Mouse (Mus musculus): ENCODE measurements around the gene Wnt5a. TPM values are rescaled to one million over a fixed set of nuclear protein-coding genes. Genes with fewer than 3 reads are reported as not detected.
A peak's percentile ranks its signal among the peaks of the same experiment; 100 is the strongest.

Wnt5a gene
- 6.4 and 10.7 TPM in 2 replicates for polyA plus RNA-seq (2012; ENCODE audit: insufficient read depth, insufficient read length, missing spikeins)

DNA sequence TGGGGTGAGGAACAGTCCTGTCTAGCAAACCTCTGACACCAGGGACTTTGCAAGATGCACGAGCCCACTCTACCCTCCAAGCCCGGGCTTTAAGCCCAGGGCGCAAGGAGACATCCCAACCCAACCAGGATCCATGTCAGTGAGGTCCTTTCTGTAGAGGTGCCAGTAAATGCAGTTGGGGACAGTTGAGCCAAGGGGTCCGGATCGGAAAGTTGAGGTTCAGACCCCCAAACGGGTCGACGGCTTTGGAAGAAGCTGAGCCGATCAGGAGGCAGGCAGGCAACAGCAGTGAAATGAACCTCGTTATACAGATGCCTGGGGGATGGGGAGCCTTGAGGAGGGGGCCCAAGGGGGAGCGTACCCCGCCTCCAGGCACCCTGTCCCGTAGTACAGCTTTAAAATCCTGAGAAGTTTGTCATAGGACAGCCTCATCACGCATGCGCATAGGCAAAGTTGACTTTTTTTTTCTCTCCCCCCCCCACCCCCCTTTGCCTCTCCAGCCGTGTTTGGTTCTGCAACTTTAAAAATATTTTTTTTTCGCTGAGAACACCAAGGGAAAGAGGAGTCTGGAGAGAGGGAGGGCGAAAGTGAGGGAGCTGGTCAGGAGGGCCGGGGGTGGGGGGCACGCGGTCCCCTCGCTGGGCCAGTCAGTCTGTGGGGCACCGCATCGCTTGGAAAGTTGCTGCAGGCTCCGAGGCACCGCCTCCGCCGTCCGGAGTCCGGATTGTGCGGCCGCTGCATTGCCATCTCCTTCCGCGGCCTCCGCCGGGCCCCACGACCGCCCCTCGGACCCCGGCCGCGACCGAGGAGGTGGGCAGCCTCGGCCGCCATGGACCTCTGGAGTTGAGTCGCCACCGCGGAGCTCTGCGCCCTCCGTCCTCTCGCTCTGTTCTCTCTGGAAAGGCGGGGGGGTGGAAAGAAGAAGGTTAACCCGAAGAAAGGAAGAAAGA, at the start of gene Wnt5a:
Wnt5a (plus strand) TSS at position 650 of the 950 bp plus-strand sequence.
- peak within 1 kb of the TSS; percentile 59 for H3K27ac ChIP-seq (replicated peaks; ENCODE audit: low read depth, low read length)
- no peaks in the 10 kb centered on the region for H3K4me1 ChIP-seq (ENCODE audit: control insufficient read depth, insufficient read depth, insufficient read length, low read length)
- H3K4me3 ChIP-seq (ENCODE audit: insufficient read depth, low read depth, low read length): peak within 1 kb of the TSS; percentile 80

DNA sequence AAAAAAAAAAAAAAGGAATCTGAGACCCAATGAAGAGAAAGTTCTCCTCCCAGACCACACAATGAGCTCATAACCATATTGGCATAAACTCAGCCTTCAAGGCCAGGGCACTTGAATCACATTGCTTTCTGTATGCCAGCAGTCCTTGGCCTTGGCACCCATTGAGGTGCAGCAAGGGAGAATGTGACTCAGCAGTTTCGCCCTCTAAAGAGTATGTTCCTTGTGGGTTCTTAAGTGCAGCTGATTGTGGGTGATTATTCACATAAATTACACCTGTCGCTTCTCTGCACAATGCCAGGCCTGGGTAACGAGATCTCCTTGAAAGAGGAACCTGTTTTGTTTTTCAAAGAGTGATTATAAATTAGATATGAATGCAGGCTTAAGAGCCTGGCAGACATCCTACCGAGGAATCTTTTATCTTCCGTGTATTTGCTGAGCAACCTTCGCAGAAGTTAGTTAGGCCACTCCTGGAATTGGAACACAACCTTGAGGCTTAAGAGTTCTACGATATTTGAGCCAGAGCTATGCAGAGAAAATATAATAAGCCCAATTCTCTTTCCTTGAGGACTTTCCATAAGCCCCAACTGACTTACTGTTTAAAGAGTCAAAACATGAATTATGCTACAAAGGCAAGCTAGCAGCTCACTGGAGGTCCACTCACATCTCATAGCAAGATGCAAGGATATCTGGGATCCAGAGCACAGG, 48.0 kb upstream of the Wnt5a start:
- H3K4me1 ChIP-seq (ENCODE audit: control insufficient read depth, insufficient read depth, insufficient read length, low read length): no peaks in the 10 kb centered on the region
- H3K27ac ChIP-seq (replicated peaks; ENCODE audit: low read depth, low read length): peak overlapping the region; percentile 55; the same call in 1 of the 2 replicates
- H3K4me3 ChIP-seq (ENCODE audit: insufficient read depth, low read depth, low read length): no peak overlapping the region

DNA sequence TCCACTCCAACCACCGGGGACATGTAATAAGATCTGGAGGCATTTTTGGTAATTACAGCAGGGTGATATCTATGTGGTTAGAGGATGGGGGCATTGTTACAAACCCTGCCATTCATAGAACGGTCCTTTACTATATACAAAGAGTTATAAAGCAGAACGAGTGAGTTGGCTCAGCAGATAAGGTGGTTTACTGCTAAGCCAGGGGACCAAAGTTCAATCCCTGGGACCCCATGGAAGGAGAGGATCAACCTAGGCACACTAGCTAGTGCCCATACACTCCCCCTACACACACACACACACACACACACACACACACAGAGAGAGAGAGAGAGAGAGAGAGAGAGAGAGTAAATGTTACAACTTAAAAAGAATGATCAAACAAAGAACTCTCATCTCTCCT, 47.1 kb upstream of the Wnt5a start:
- Histone ChIP-seq H3K4me1 (ENCODE audit: control insufficient read depth, insufficient read depth, insufficient read length, low read length) (no peaks in the 10 kb centered on the region), H3K4me3 (ENCODE audit: insufficient read depth, low read depth, low read length) (no peak overlapping the region), H3K27ac (replicated peaks; ENCODE audit: low read depth, low read length) (no peak overlapping the region)

DNA sequence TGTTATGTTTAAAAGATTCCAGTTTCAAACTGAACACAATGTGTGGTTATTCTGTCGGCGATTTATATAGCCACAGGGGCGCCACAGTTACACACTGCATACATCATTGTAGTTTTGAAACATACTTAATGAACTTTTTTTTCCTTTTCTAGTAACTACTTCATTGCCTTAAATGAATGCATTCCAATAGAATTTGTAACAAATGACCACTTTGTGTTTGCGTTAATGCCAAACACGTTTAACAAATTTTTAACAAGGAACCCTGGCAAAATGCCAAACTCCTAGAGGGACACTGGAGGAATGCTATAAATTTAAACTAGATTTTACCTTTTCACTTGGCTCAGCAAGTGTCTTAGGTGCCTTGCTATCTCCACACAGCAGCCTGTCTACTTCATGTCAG, 36.6 kb upstream of the Wnt5a start:
- Histone ChIP-seq H3K27ac (replicated peaks; ENCODE audit: low read depth, low read length) (no peak overlapping the region), H3K4me3 (ENCODE audit: insufficient read depth, low read depth, low read length) (no peak overlapping the region), H3K4me1 (ENCODE audit: control insufficient read depth, insufficient read depth, insufficient read length, low read length) (no peaks in the 10 kb centered on the region)

DNA sequence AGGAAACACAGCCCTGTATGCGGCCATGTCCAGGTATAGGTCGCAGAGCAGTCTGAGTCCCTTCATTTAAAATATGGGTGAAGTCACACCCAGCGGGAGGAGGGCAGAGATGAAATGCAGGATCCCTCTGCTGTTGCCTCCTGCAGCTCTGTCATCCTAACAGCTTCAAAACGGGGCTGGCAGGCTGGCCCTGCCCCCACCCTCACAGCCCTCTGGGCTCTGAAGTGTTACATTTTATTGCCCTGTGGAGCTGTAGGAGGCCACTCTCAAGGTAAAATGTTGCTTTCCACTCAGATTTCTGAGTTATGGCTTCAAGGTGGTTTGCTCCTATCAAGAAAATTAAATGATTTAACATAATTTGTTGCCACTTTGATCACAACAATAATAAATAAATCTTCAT, 34.9 kb upstream of the Wnt5a start:
- Histone ChIP-seq H3K27ac (replicated peaks; ENCODE audit: low read depth, low read length) (no peak overlapping the region), H3K4me1 (ENCODE audit: control insufficient read depth, insufficient read depth, insufficient read length, low read length) (no peaks in the 10 kb centered on the region), H3K4me3 (ENCODE audit: insufficient read depth, low read depth, low read length) (no peak overlapping the region)

DNA sequence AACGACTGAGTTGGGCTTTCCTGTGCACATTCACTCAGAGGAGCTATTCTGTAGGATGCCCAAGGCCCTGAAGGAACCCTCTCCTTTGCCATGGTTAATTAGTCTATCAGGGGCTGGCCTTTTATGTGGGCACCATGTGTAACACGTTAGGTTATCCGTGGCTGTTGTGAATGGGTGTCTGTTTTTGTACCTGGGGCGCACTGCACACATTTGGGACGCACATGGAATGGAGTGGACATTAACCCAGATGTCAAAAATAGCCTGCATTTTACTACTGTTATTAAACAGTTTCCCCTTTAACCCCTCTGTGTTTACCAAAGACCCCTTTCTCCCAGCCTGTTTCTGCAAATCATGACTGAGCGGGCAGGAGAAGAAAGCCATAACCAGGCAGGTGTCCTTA, 34.3 kb upstream of the Wnt5a start:
- Histone ChIP-seq H3K27ac (replicated peaks; ENCODE audit: low read depth, low read length) (no peak overlapping the region), H3K4me3 (ENCODE audit: insufficient read depth, low read depth, low read length) (no peak overlapping the region), H3K4me1 (ENCODE audit: control insufficient read depth, insufficient read depth, insufficient read length, low read length) (no peaks in the 10 kb centered on the region)

DNA sequence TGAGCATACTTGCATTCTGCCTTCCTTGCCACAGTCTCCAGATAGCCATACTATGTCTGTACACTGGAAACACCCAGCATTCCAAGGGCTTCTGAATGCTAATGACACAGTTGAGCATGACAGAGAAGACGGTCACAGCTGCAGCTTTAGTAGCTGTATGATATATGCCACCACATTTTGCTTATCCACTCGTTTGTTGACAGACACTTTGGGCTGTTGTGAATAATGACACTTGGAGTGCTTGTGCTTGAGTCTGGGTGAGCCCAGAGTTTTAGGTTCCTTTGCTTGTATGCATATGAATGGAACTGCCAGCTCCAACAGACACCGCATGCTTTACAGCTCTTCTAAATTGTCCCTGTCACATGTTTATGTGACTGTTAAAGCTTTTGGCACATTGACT, 29.5 kb upstream of the Wnt5a start:
- Histone ChIP-seq H3K27ac (replicated peaks; ENCODE audit: low read depth, low read length) (no peak overlapping the region), H3K4me3 (ENCODE audit: insufficient read depth, low read depth, low read length) (no peak overlapping the region), H3K4me1 (ENCODE audit: control insufficient read depth, insufficient read depth, insufficient read length, low read length) (no peaks in the 10 kb centered on the region)

DNA sequence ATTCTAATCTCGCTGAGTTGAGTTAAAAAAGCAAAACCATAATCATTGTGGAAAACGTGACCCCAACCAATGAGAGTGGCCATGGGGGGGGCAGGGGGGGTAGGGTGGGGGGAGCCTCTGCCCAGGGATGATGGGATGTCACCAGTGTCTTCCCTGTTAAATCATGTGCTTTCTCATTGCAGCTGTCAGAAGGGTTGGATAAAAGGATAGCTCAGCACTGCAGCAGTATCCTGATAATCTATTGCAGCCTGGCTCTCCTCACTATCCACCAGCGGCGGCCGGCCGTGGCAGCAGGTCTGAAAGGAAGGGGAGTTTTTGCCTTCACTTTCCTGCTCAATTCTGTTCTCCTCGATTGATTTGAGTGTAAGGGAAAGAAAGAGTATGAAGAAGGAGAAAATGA, 29.1 kb upstream of the Wnt5a start:
- Histone ChIP-seq H3K27ac (replicated peaks; ENCODE audit: low read depth, low read length) (no peak overlapping the region), H3K4me1 (ENCODE audit: control insufficient read depth, insufficient read depth, insufficient read length, low read length) (no peaks in the 10 kb centered on the region), H3K4me3 (ENCODE audit: insufficient read depth, low read depth, low read length) (no peak overlapping the region)

DNA sequence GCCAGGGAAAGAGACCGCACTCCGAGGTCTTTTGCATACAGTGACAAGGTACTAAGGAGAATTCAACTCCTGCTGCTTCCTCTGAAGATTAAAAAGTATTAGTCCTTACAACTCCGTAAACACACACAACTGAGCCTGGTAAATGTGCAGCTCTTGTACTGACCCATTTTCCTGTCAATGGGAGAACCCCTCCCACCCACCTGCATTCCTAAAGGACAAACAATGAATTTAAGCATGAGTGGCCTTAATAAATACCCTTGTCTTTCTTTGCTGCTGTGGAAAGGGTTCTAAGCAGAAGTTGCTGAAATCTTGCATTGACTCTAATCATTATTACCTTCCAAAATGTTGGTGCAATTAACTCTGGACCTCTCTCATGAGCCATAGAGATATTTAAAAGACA, 27.8 kb upstream of the Wnt5a start:
- H3K27ac ChIP-seq (replicated peaks; ENCODE audit: low read depth, low read length): no peak overlapping the region
- no peaks in the 10 kb centered on the region for H3K4me1 ChIP-seq (ENCODE audit: control insufficient read depth, insufficient read depth, insufficient read length, low read length)
- H3K4me3 ChIP-seq (ENCODE audit: insufficient read depth, low read depth, low read length): no peak overlapping the region

DNA sequence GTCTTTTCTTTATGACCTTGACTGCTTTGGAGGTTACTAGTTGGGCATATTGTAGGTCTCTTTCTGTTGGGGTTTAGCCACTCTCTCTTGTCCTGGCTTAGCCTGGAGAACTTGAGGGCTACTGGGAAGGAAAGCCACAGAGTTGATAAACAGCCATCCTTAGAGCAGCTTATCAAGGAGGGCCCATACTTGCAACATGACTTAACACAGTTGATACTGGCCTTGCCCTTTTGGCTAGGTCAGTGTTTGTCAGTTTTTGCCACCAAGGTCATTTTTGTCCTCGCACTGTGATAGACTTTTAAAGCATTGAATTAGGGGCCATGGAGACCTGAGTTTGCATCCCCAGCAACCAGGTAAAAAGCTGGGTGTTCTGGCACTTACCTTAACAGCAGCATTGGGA, 23.7 kb upstream of the Wnt5a start:
- Histone ChIP-seq H3K4me3 (ENCODE audit: insufficient read depth, low read depth, low read length) (no peak overlapping the region), H3K27ac (replicated peaks; ENCODE audit: low read depth, low read length) (no peak overlapping the region), H3K4me1 (ENCODE audit: control insufficient read depth, insufficient read depth, insufficient read length, low read length) (no peaks in the 10 kb centered on the region)

DNA sequence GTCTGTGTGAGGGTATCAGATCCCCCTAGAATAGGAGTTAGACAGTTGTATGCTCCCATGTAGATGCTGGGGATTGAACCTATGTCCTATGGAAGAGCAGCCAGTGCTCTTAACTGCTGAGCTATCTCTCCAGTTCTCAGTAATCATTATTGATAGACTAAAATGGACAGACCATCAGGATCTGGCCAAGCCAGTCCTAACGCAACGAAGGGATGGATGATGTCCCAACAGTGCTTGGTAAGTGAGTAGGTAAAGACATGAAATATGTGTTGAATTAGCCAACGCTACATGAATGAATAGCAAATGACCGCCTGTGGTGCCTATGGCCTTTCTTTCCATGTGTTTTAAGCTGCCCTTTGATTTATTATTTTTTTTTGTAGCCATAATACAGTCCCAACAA, 10.7 kb upstream of the Wnt5a start:
- H3K4me1 ChIP-seq (ENCODE audit: control insufficient read depth, insufficient read depth, insufficient read length, low read length): no peaks in the 10 kb centered on the region
- H3K4me3 ChIP-seq (ENCODE audit: insufficient read depth, low read depth, low read length): no peak overlapping the region
- H3K27ac ChIP-seq (replicated peaks; ENCODE audit: low read depth, low read length): no peak overlapping the region

DNA sequence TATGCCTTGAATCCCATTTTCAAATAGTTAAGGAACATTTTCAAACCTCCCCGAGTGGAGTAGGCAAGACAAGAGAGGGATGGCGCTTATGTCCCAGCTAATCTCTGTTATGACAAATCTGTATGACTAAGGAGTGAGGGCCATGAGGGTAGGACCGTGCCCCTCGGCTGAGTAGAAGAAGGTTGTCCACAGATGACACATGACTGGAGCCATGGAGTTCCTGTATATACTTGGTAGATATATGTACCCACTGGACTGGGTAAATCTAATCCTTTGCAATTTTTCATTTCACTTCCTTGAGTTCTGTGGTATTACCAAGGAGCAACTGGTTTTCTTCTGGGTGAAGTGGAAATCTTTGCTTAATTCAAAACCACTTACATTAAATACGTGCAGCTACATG, 10.3 kb upstream of the Wnt5a start:
- Histone ChIP-seq H3K27ac (replicated peaks; ENCODE audit: low read depth, low read length) (no peak overlapping the region), H3K4me3 (ENCODE audit: insufficient read depth, low read depth, low read length) (no peak overlapping the region), H3K4me1 (ENCODE audit: control insufficient read depth, insufficient read depth, insufficient read length, low read length) (no peaks in the 10 kb centered on the region)

DNA sequence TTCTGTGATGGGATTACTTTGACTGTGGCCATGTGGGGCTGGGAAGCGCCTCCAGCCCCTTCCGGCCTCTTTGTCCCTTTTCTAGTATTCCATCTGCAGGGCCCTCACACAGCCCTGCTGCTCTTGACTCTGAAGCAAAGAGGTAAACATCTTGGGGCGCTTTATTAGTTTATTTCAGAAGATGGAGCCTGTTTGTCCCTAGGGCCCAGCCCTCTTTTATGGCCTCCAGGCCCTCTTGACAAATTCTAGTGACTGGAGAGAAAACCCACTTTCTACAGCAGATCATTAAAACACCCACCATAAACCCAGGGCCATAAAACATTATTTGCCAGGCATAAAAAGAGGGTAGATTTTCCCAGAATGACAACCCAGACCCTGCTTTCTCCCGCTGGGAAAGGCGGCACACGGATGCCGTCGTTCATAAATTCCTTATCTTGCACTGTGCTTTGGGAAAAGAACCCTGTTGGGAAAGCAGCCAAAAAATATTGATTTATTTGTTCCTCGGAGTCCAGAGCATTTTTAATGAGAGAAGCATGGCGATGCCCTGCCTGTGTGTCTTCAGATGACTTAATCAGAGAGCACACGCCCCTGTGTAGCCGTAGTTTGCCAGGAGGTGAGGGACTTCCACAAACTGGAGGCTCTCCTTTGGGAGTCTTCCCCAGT, 3.2 kb upstream of the Wnt5a start:
- H3K4me1 ChIP-seq (ENCODE audit: control insufficient read depth, insufficient read depth, insufficient read length, low read length): no peaks in the 10 kb centered on the region
- H3K27ac ChIP-seq (replicated peaks; ENCODE audit: low read depth, low read length): no peak overlapping the region

DNA sequence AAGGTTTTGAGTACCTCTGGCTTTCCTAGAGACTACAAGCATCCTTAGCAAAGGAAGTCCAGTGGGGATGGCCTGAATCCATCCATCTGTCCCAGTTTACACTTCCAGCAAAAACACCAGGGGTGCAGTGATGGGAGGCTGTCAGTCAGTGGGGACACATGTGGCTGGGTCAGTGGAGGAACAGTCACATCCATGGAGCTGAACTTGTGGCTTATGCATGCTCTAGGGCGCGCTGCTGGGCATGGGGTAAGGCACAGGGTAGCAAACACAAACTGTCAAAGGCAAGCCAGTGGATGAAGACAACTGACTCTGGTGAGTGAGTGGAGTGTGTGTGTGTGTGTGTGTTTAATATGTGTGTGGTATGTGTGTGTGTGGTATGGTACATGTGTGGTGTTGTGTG, 1.3 kb upstream of the Wnt5a start:
- Histone ChIP-seq H3K27ac (replicated peaks; ENCODE audit: low read depth, low read length) (no peak overlapping the region), H3K4me3 (ENCODE audit: insufficient read depth, low read depth, low read length) (no peak overlapping the region), H3K4me1 (ENCODE audit: control insufficient read depth, insufficient read depth, insufficient read length, low read length) (no peaks in the 10 kb centered on the region)

More for the DNA sequence above, 3.2 kb upstream of the Wnt5a start:
- H3K4me3 ChIP-seq (ENCODE audit: insufficient read depth, low read depth, low read length): no peak overlapping the region

DNA sequence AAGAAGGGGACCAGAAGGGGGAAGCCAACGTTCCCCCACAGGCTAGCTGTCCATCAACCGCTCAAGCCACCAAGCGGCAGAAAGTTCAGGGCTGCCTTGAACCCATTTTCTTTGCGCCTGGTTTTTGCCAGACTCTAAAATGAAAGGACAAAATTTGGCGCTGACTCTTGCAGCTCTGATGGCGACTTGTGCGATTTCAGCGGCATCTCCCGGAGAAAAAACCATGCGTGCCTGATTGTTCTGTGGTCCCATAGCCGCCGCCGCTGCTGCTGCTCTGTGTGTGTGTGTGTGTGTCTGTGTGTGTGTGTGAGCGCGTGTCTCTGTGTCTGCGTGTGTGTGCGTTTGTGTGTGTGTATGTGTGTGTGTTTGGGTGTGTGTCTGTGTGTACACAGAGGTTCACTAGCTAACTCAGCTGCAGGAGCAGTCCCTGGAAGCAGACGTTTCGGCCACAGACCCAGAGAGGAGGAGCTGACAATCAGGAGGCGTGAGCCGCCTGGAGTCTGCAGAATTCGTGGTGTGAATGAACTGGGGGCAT, 568 bp downstream of the Wnt5a start:
- Histone ChIP-seq H3K27ac (replicated peaks; ENCODE audit: low read depth, low read length) (peak overlapping the region; percentile 59), H3K4me3 (ENCODE audit: insufficient read depth, low read depth, low read length) (peak overlapping the region; percentile 80)

More for the DNA sequence above, 568 bp downstream of the Wnt5a start:
- H3K4me1 ChIP-seq (ENCODE audit: control insufficient read depth, insufficient read depth, insufficient read length, low read length): no peaks in the 10 kb centered on the region
